In genomic region chr13:37595196-37595595, GRCm38 (mm10) we compare ENCODE assay signal across 11 mouse cellular contexts.
DNase-seq lines count a peak whose midpoint lies in the region; ATAC-seq and TF ChIP-seq lines count a peak whose summit lies in the region.
"Had no signal": no experiment of that assay in that cellular context is flagged by ENCODE, and none has a peak within 500 bp of the region (broad histone marks: within the 10 kb centered on the region; RNA-seq: fewer than 3 reads in every experiment).

No protein-coding gene starts in this region.

- intact Hi-C loops in heart, postnatal 10 days (cut with DNase I): no loop called here

- H3K36me3 ChIP-seq in heart, embryonic 11.5 days (ENCODE audit: control insufficient read depth, insufficient read depth, low read length): no peaks in the 10 kb centered on the region
- no peaks in the 10 kb centered on the region for H3K36me3 ChIP-seq in kidney, postnatal 0 days (ENCODE audit: insufficient read depth, low read length)
- no peaks in the 10 kb centered on the region for H3K36me3 ChIP-seq in megakaryocyte, embryonic 14.5 days (replicated peaks; ENCODE audit: low read length)
- H3K36me3 ChIP-seq in forebrain, embryonic 15.5 days: no peaks in the 10 kb centered on the region
- no peaks in the 10 kb centered on the region for H3K36me3 ChIP-seq in intestine, embryonic 15.5 days

- H3K4me1 ChIP-seq in heart, embryonic 11.5 days (ENCODE audit: control insufficient read depth, insufficient read depth, low read length): no peaks in the 10 kb centered on the region
- peaks cover 13% of the 10 kb centered on the region; the same call in 1 of the 2 replicates for H3K4me1 ChIP-seq in kidney, postnatal 0 days (replicated peaks; ENCODE audit: insufficient read depth, low read length)
- peaks cover 17% of the 10 kb centered on the region for H3K4me1 ChIP-seq in megakaryocyte, embryonic 14.5 days
- H3K4me1 ChIP-seq in forebrain, embryonic 15.5 days: no peaks in the 10 kb centered on the region
- 0 out of 2 replicates have a peak, but pooled peaks cover 4% of the 10 kb centered on the region for H3K4me1 ChIP-seq in intestine, embryonic 15.5 days (replicated peaks)

- no peak for TF ChIP-seq CTCF in kidney, postnatal 0 days (IDR thresholded peaks at IDR 0.05; ENCODE audit: low read depth)

- H3K4me2 ChIP-seq in heart, embryonic 11.5 days: no peak overlapping the region
- no peak overlapping the region for H3K4me2 ChIP-seq in kidney, postnatal 0 days (ENCODE audit: low read length)
- H3K4me2 ChIP-seq in forebrain, embryonic 15.5 days (replicated peaks): no peak overlapping the region
- H3K4me2 ChIP-seq in intestine, embryonic 15.5 days (replicated peaks): no peak overlapping the region

- peak; percentile 24 to 29 for DNase-seq in heart, postnatal 10 days
- peak; percentile 29 for DNase-seq in brain, adult 2 months (ENCODE audit: low read depth, low spot score)
- peak; percentile 65 for DNase-seq in kidney, postnatal 0 days (ENCODE audit: low spot score)
- DNase-seq in adrenal gland, postnatal 4 days (ENCODE audit: low spot score in 2 of 2): no peak
- DNase-seq: cerebellum, adult 2 months; right cerebral cortex, adult 18-20 months had no signal

- H3K27me3 ChIP-seq in heart, embryonic 11.5 days (ENCODE audit: control insufficient read depth, insufficient read depth, low read length): no peaks in the 10 kb centered on the region
- no peaks in the 10 kb centered on the region for H3K27me3 ChIP-seq in kidney, postnatal 0 days (ENCODE audit: insufficient read depth, low read length)
- peaks cover 16% of the 10 kb centered on the region for H3K27me3 ChIP-seq in megakaryocyte, embryonic 14.5 days (replicated peaks)
- H3K27me3 ChIP-seq in forebrain, embryonic 15.5 days: no peaks in the 10 kb centered on the region
- H3K27me3 ChIP-seq in intestine, embryonic 15.5 days (replicated peaks): no peaks in the 10 kb centered on the region

- H3K4me3 ChIP-seq in heart, embryonic 11.5 days (ENCODE audit: low read depth, low read length): no peak overlapping the region
- no peak overlapping the region for H3K4me3 ChIP-seq in kidney, postnatal 0 days (replicated peaks; ENCODE audit: low read depth, low read length)
- H3K4me3 ChIP-seq in megakaryocyte, embryonic 14.5 days (replicated peaks): peak overlapping the region; percentile 35
- no peak overlapping the region for H3K4me3 ChIP-seq in forebrain, embryonic 15.5 days
- H3K4me3 ChIP-seq in intestine, embryonic 15.5 days (replicated peaks): no peak overlapping the region

- H3K9me3 ChIP-seq in heart, embryonic 11.5 days (replicated peaks; ENCODE audit: control insufficient read depth, low read length): no peaks in the 10 kb centered on the region
- H3K9me3 ChIP-seq in kidney, postnatal 0 days (replicated peaks; ENCODE audit: low read length): no peaks in the 10 kb centered on the region
- no peaks in the 10 kb centered on the region for H3K9me3 ChIP-seq in megakaryocyte, embryonic 14.5 days
- H3K9me3 ChIP-seq in forebrain, embryonic 15.5 days: no peaks in the 10 kb centered on the region
- H3K9me3 ChIP-seq in intestine, embryonic 15.5 days: no peaks in the 10 kb centered on the region

- no peak overlapping the region for H3K27ac ChIP-seq in heart, embryonic 11.5 days (ENCODE audit: low read depth, low read length)
- H3K27ac ChIP-seq in kidney, postnatal 0 days: no peak overlapping the region
- no peak overlapping the region for H3K27ac ChIP-seq in forebrain, embryonic 15.5 days (replicated peaks)
- H3K27ac ChIP-seq in intestine, embryonic 15.5 days: no peak overlapping the region

- no peak for ATAC-seq in heart, embryonic 11.5 days (replicated peaks; ENCODE audit: insufficient number of reproducible peaks, low FRiP score, low TSS enrichment)
- ATAC-seq in kidney, postnatal 0 days (replicated peaks; ENCODE audit: low FRiP score, low read depth): no peak
- ATAC-seq in forebrain, embryonic 15.5 days (replicated peaks): no peak
- ATAC-seq in intestine, embryonic 15.5 days: no peak
- ATAC-seq: intestine, postnatal 0 days had no signal

- H3K9ac ChIP-seq in heart, embryonic 11.5 days (ENCODE audit: low read depth, low read length): no peak overlapping the region
- no peak overlapping the region for H3K9ac ChIP-seq in kidney, postnatal 0 days (ENCODE audit: low read depth, low read length)
- no peak overlapping the region for H3K9ac ChIP-seq in forebrain, embryonic 15.5 days (replicated peaks)
- H3K9ac ChIP-seq in intestine, embryonic 15.5 days: no peak overlapping the region

- 27% methylated on average over 8 of the region's 8 CpGs for WGBS in heart, embryonic 11.5 days (ENCODE audit: insufficient replicate concordance)
- WGBS in kidney, postnatal 0 days: 21% methylated on average over 8 of the region's 8 CpGs
- WGBS in forebrain, embryonic 15.5 days: 49% methylated on average over 8 of the region's 8 CpGs
- WGBS in intestine, embryonic 15.5 days: 43% methylated on average over 8 of the region's 8 CpGs

Comparison
In these comparisons a context has a peak if more than half of its experiments do, and no peak if none do; other contexts are left out.
1. DNase-seq: peak in heart, postnatal 10 days (2 of 2), brain, adult 2 months (single experiment) and kidney, postnatal 0 days (single experiment); none in adrenal gland, postnatal 4 days (0 of 2).